Mouse (Mus musculus) layer of hippocampus, postnatal 14 days (tissue): Measurements from ENCODE around the gene Tpd52l1. TPM values are rescaled to one million over a fixed set of nuclear protein-coding genes. Genes with fewer than 3 reads are reported as not detected.

Experiments
- total RNA-seq, 2 experiments: library from RNA; stranded (reverse); gene quantifications; 2 replicates each; pipeline ENCODE4 v1.2.3; 2021

The Tpd52l1 gene
- total RNA-seq, 2 experiments from 2014 or later, result 21.7 to 24.7 TPM

Other genes starting within 250 kb of the Tpd52l1 start
- 10 to 100 TPM; 29.8 to 30.9 TPM for gene Hddc2, start 132.6 kb downstream of the Tpd52l1 start, total RNA-seq
- 1 to 10 TPM; 5.6 to 7.2 TPM for gene Rnf217, start 163.2 kb upstream of the Tpd52l1 start, total RNA-seq